Mouse (Mus musculus) midbrain, embryonic 16.5 days (tissue): ENCODE results near the gene Fhad1. TPM values are rescaled to one million over a fixed set of nuclear protein-coding genes. Genes with fewer than 3 reads are reported as not detected.

ENCODE experiments used
- ATAC-seq: fragments of 200-750 bp; cut with Nextera tagmentation; 2 replicates; pipeline ENCODE4 v1.8.0; 2017; ENCODE audit warnings: moderate TSS enrichment
- H3K27ac ChIP-seq: fragments of 300-500 bp; sonication (generic); 2 replicates; pipeline ENCODE4 v1.5.1; 2014; ENCODE audit warnings: mild to moderate bottlenecking, low read length, mixed read lengths
- H3K27me3 ChIP-seq: fragments of 300-500 bp; sonication (generic); 2 replicates; pipeline ENCODE4 v1.6.1; 2014; ENCODE audit warnings: low read depth, low read length, mixed read lengths; ENCODE audit not compliant: control insufficient read depth, insufficient read depth
- H3K36me3 ChIP-seq: fragments of 300-500 bp; sonication (generic); 2 replicates; pipeline ENCODE4 v1.6.1; 2014; ENCODE audit warnings: mild to moderate bottlenecking, low read length, moderate library complexity, mixed read lengths; ENCODE audit not compliant: control insufficient read depth, insufficient read depth
- H3K4me1 ChIP-seq: fragments of 300-500 bp; sonication (generic); 2 replicates; pipeline ENCODE4 v1.6.1; 2014; ENCODE audit warnings: mild to moderate bottlenecking, low read length, mixed read lengths; ENCODE audit not compliant: control insufficient read depth, insufficient read depth
- H3K4me2 ChIP-seq: fragments of 300-500 bp; sonication (generic); 2 replicates; pipeline ENCODE4 v1.6.1; 2014; ENCODE audit warnings: mild to moderate bottlenecking, low read length, mixed read lengths
- H3K4me3 ChIP-seq: fragments of 300-500 bp; sonication (generic); 2 replicates; pipeline ENCODE4 v1.5.1; 2014; ENCODE audit warnings: low read depth, mild to moderate bottlenecking, low read length, moderate library complexity, mixed read lengths
- H3K9ac ChIP-seq: fragments of 300-500 bp; sonication (generic); 2 replicates; pipeline ENCODE4 v1.6.1; 2014; ENCODE audit warnings: low read depth, low read length, mixed read lengths
- H3K9me3 ChIP-seq: fragments of 300-500 bp; sonication (generic); replicated peaks from 2 replicates; pipeline ENCODE4 v1.6.1; 2014; ENCODE audit warnings: mild to moderate bottlenecking, low read length, mixed read lengths; ENCODE audit not compliant: control insufficient read depth, poor library complexity, severe bottlenecking
- WGBS: fragments of 180-500 bp; shearing (Covaris S2); extraction: QIAGEN DNeasy Blood & Tissue Kit; methylation state at CpG from one replicate; pipeline ENCODE4 v1.1.7; 2014; 5-methylcytosine and 5-hydroxymethylcytosine counted together
- polyA plus RNA-seq: library from polyadenylated mRNA; unstranded; fragments of >200 nt; fragmentation: Nextera tagmentation; extraction: Ambion mirVana; gene quantifications from 2 replicates; pipeline ENCODE4 v1.2.1, GENCODE M21; 2015

Fhad1 gene
- polyA plus RNA-seq: 4.6 and 5.3 TPM in 2 replicates

DNA sequence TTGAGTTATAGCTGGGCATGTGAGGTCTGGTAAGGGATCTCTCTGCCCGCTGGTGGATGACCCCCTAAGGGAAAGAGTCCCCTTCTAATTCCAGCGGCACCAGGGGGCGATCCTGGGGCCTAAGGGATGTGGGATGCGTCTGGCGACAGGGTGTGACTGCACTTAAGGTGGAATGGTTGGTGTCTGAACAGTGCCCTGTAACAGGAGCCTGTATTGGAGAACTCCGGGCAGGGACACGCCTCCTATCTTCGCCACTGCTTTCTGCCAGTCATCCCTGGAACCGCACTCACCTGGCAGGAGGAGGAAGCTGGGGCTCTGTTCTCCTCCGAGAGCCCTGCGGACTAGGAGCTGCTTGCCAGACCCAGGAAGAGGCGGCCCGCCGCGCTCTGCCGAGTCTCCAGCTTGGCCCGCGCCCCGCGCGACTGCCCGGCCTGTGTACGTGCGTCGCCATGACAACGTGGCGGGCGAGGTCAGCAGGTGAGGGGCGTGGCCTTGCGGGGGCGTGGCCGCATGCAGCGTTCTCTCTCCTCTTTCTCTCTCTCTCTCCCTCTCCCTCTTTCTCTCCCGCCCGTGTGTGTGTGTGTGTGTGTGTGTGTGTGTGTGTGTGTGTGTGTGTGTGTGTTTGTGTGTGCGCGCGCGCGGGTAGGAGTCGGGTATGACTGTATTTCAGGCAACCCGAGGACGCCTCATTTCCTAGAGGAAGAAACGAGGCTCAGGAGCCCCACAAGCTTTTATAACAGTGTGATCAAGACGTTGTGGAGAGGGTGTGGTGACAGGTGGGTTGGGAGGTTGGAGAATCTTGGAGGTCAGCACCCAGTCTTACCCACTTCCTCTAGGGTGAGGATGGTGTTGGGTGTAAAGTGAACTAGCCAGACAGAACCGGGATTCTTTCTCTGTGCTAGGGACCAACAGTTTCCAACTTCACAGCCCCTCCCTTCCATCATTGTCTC is at the start of gene Fhad1:
Gene Fhad1 (minus strand): TSS at position 424 of the 950 bp plus-strand sequence.
- H3K9me3 ChIP-seq: no peaks in the 10 kb centered on the region
- H3K4me3 ChIP-seq: peak within 1 kb of the TSS; percentile 46
- H3K27ac ChIP-seq: peak within 1 kb of the TSS; percentile 58
- peaks cover 12% of the 10 kb centered on the region; the same call in 1 of the 2 replicates for H3K4me1 ChIP-seq
- under 1% methylated on average over 38 of the region's 46 CpGs for WGBS
- ATAC-seq: peak; percentile 89
- H3K9ac ChIP-seq: peak within 1 kb of the TSS; percentile 66
- H3K27me3 ChIP-seq: no peaks in the 10 kb centered on the region
- no peaks in the 10 kb centered on the region for H3K36me3 ChIP-seq
- H3K4me2 ChIP-seq: peak within 1 kb of the TSS; percentile 75

- Histone ChIP-seq H3K27ac (no peak overlapping the region), H3K36me3 (no peaks in the 10 kb centered on the region), H3K4me1 (0 out of 2 replicates have a peak, but pooled peaks cover 3% of the 10 kb centered on the region), H3K4me3 (no peak overlapping the region), H3K9me3 (no peaks in the 10 kb centered on the region), H3K9ac (no peak overlapping the region), H3K4me2 (no peak overlapping the region), H3K27me3 (no peaks in the 10 kb centered on the region)
- 89% methylated on average over 8 of the region's 8 CpGs for WGBS
- no peak for ATAC-seq
Measured at GRCm38 (mm10) chr4:142063057-142063534, 48.2 kb upstream of the Fhad1 start.

DNA sequence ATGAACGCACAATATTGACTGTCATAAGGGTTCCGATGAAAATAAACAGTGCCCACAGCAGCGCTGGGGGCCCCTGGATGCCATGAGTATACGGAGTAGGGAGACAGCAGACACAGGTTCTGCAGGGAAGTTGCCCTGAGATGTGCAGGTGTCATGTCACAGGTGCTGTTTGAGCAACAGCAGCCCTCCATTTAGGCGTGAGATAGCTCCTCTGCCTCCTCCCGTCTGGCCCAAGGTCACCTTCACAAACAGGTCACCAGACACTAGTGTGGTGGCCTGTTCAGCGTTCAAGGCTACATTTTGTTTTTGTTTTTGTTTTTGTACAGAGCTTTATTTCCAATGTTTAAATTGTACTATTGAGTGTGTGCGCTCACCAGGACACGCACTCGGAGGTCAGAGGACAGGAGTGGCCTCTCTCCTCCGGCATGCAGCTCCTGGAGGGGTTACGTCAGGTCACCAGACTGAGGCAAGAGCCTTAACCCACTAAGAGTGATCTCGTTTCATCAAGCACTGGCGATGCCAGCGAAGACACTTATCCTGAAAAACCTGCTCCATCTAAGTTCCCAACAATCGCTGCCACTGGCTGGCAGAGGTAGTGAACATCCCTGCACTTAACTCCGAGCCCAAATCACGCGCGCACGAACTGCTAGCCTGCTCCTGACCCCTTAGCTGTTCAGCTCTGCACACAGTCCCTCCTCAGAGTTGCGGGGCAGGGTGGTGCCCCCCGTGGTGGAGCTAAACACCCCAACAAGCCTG is 46.8 kb upstream of the Fhad1 start:
- Histone ChIP-seq H3K9me3 (no peaks in the 10 kb centered on the region), H3K9ac (no peak overlapping the region), H3K4me1 (0 out of 2 replicates have a peak, but pooled peaks cover 3% of the 10 kb centered on the region), H3K27me3 (no peaks in the 10 kb centered on the region), H3K36me3 (no peaks in the 10 kb centered on the region), H3K4me2 (no peak overlapping the region), H3K4me3 (no peak overlapping the region), H3K27ac (no peak overlapping the region)
- WGBS: 82% methylated on average over 23 of the region's 23 CpGs
- ATAC-seq: no peak

- 59% methylated on average over 18 of the region's 18 CpGs for WGBS
- Histone ChIP-seq H3K4me2 (no peak overlapping the region), H3K4me1 (no peaks in the 10 kb centered on the region), H3K27me3 (no peaks in the 10 kb centered on the region), H3K9me3 (no peaks in the 10 kb centered on the region), H3K9ac (no peak overlapping the region), H3K27ac (no peak overlapping the region), H3K4me3 (no peak overlapping the region), H3K36me3 (no peaks in the 10 kb centered on the region)
- ATAC-seq: no peak
Measured at GRCm38 (mm10) chr4:142060455-142061378, 45.8 kb upstream of the Fhad1 start.

DNA sequence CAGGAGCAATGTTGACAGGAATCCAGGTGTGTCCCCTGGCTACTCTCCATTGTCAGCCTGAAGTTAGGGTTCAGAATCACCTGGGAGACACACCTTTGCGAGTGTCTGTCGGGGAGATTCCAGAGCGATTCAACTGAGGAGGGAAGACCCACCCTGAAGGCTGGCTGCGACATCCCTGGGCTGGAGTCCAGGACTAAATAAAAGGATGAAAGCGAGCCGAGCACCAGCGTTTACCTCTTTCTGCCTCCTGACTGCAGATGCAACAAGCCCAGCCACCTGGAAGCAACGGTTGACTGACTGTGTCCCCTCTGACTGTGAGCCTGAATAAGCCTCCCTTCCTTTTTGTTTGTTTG is 44.9 kb upstream of the Fhad1 start:
- ATAC-seq: no peak
- Histone ChIP-seq H3K4me1 (no peaks in the 10 kb centered on the region), H3K9ac (no peak overlapping the region), H3K27me3 (no peaks in the 10 kb centered on the region), H3K36me3 (no peaks in the 10 kb centered on the region), H3K4me3 (no peak overlapping the region), H3K4me2 (no peak overlapping the region), H3K9me3 (no peaks in the 10 kb centered on the region), H3K27ac (no peak overlapping the region)
- WGBS: 82% methylated on average over 8 of the region's 8 CpGs

DNA sequence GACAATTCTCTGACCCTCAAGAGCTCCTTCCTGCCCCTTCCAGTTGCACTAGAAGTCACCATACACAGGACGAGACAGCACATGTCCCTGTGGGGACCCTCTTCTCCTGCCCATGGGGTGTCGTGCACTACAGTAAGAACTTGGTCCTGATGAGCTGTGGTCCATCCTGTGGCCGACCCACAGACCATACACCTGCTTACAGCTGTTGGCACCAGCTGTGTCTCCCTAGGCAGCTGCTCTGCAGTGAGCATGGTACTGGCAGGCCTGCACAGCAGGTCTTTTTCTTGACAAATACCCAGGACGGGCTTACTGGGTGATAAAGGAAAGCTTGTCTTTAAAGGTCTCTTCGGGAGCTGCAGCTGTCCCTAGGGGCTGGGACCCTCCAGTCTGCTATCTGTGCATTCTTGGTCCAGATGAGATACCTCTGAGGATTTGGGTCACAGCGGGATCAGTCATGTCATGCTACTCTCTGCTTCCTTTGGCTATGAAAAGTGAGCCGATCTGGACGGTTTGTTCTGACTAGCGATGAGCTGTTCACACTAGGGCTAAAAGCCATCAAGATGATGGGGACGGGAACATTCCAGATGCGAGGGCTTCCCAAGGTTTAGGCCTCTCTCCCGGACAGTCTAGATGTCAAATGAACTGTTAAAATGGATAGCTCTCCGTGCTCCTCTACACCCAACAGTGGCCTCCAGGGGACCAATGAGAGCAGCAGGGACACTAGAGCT is 44.4 kb upstream of the Fhad1 start:
- WGBS: 73% methylated on average over 13 of the region's 13 CpGs
- H3K4me2 ChIP-seq: no peak overlapping the region
- no peak for ATAC-seq
- H3K4me3 ChIP-seq: no peak overlapping the region
- H3K27ac ChIP-seq: no peak overlapping the region
- H3K36me3 ChIP-seq: no peaks in the 10 kb centered on the region
- H3K27me3 ChIP-seq: no peaks in the 10 kb centered on the region
- H3K9ac ChIP-seq: no peak overlapping the region
- H3K4me1 ChIP-seq: no peaks in the 10 kb centered on the region
- H3K9me3 ChIP-seq: no peaks in the 10 kb centered on the region

GRCm38 (mm10) chr4:142057529-142058216 is 42.8 kb upstream of the Fhad1 start:
- Histone ChIP-seq H3K4me2 (no peak overlapping the region), H3K4me1 (no peaks in the 10 kb centered on the region), H3K4me3 (no peak overlapping the region), H3K9ac (0 out of 2 replicates have a peak overlapping the region, but pooled peaks have one; percentile 3), H3K27me3 (no peaks in the 10 kb centered on the region), H3K9me3 (no peaks in the 10 kb centered on the region), H3K27ac (peak overlapping the region; percentile 32; the same call in 1 of the 2 replicates), H3K36me3 (no peaks in the 10 kb centered on the region)
- 73% methylated on average over 22 of the region's 22 CpGs for WGBS
- peak; percentile 63; the same call in 1 of the 2 replicates for ATAC-seq
